Mouse (Mus musculus): ENCODE measurements around the gene Sdr42e1. TPM values are rescaled to one million over a fixed set of nuclear protein-coding genes. Genes with fewer than 3 reads are reported as not detected.

Gene Sdr42e1
- total RNA-seq (2021) = 1 to 10 TPM; 4.8 to 5.2 TPM

GRCm38 (mm10) chr8:117673430-117673830, at the start of gene Sdr42e1:
TSS of gene Sdr42e1 (minus strand) at chr8:117673689.
- intact Hi-C loops (cut with DNase I) = no loop called here
- DNase-seq (ENCODE audit: low spot score in 2 of 2) = peak; percentile 40 to 41

- no peak for DNase-seq (ENCODE audit: low spot score in 2 of 2)
- intact Hi-C loops (cut with DNase I) = no loop called here
Measured at GRCm38 (mm10) chr8:117718152-117718860, 44.8 kb upstream of the Sdr42e1 start.

GRCm38 (mm10) chr8:117715896-117716295, 42.4 kb upstream of the Sdr42e1 start:
- intact Hi-C loops (cut with DNase I) = no loop called here
- no peak for DNase-seq (ENCODE audit: low spot score in 2 of 2)

GRCm38 (mm10) chr8:117714604-117715003, 41.1 kb upstream of the Sdr42e1 start:
- intact Hi-C loops (cut with DNase I) = no loop called here
- DNase-seq (ENCODE audit: low spot score in 2 of 2) = no peak

- no peak for DNase-seq (ENCODE audit: low spot score in 2 of 2)
- intact Hi-C loops (cut with DNase I) = no loop called here
Measured at GRCm38 (mm10) chr8:117712226-117712625, 38.7 kb upstream of the Sdr42e1 start.

GRCm38 (mm10) chr8:117706141-117706540, 32.7 kb upstream of the Sdr42e1 start:
- intact Hi-C loops (cut with DNase I) = no loop called here
- no peak for DNase-seq (ENCODE audit: low spot score in 2 of 2)

- DNase-seq (ENCODE audit: low spot score in 2 of 2) = no peak
- intact Hi-C loops (cut with DNase I) = no loop called here
Measured at GRCm38 (mm10) chr8:117702701-117703100, 29.2 kb upstream of the Sdr42e1 start.

- intact Hi-C loops (cut with DNase I) = no loop called here
- DNase-seq (ENCODE audit: low spot score in 2 of 2) = no peak
Measured at GRCm38 (mm10) chr8:117701859-117702258, 28.4 kb upstream of the Sdr42e1 start, which contains the start of gene Hsd17b2. TSS of gene Hsd17b2 (plus strand) at chr8:117701904.

- no peak for DNase-seq (ENCODE audit: low spot score in 2 of 2)
- intact Hi-C loops (cut with DNase I) = no loop called here
Measured at GRCm38 (mm10) chr8:117701246-117701645, 27.8 kb upstream of the Sdr42e1 start.

GRCm38 (mm10) chr8:117700699-117701098, 27.2 kb upstream of the Sdr42e1 start:
- intact Hi-C loops (cut with DNase I) = no loop called here
- no peak for DNase-seq (ENCODE audit: low spot score in 2 of 2)

- DNase-seq (ENCODE audit: low spot score in 2 of 2) = no peak
- intact Hi-C loops (cut with DNase I) = loop anchor here (10.0 kb wide), 1 partner anchor 168 kb away; no protein-coding TSS in a partner anchor
Measured at GRCm38 (mm10) chr8:117697248-117697647, 23.8 kb upstream of the Sdr42e1 start.

- DNase-seq (ENCODE audit: low spot score in 2 of 2) = no peak
- intact Hi-C loops (cut with DNase I) = loop anchor here (10.0 kb wide), 1 partner anchor 169 kb away; no protein-coding TSS in a partner anchor
Measured at GRCm38 (mm10) chr8:117695636-117696035, 22.1 kb upstream of the Sdr42e1 start.

- intact Hi-C loops (cut with DNase I) = loop anchor here (10.0 kb wide), 1 partner anchor 173 kb away; no protein-coding TSS in a partner anchor
- DNase-seq (ENCODE audit: low spot score in 2 of 2) = no peak
Measured at GRCm38 (mm10) chr8:117692131-117692530, 18.6 kb upstream of the Sdr42e1 start.

GRCm38 (mm10) chr8:117687890-117688289, 14.4 kb upstream of the Sdr42e1 start:
- intact Hi-C loops (cut with DNase I) = no loop called here
- no peak for DNase-seq (ENCODE audit: low spot score in 2 of 2)

- intact Hi-C loops (cut with DNase I) = no loop called here
- DNase-seq (ENCODE audit: low spot score in 2 of 2) = no peak
Measured at GRCm38 (mm10) chr8:117684504-117684903, 11.0 kb upstream of the Sdr42e1 start.

GRCm38 (mm10) chr8:117683925-117684472, 10.5 kb upstream of the Sdr42e1 start:
- intact Hi-C loops (cut with DNase I) = no loop called here
- DNase-seq (ENCODE audit: low spot score in 2 of 2) = no peak

GRCm38 (mm10) chr8:117678650-117679049, 5.2 kb upstream of the Sdr42e1 start:
- intact Hi-C loops (cut with DNase I) = no loop called here
- DNase-seq (ENCODE audit: low spot score in 2 of 2) = no peak

- DNase-seq (ENCODE audit: low spot score in 2 of 2) = no peak
- intact Hi-C loops (cut with DNase I) = no loop called here
Measured at GRCm38 (mm10) chr8:117677011-117677410, 3.5 kb upstream of the Sdr42e1 start.

- intact Hi-C loops (cut with DNase I) = no loop called here
- no peak for DNase-seq (ENCODE audit: low spot score in 2 of 2)
Measured at GRCm38 (mm10) chr8:117676460-117676859, 3.0 kb upstream of the Sdr42e1 start.

GRCm38 (mm10) chr8:117675171-117675570, 1.7 kb upstream of the Sdr42e1 start:
- no peak for DNase-seq (ENCODE audit: low spot score in 2 of 2)
- intact Hi-C loops (cut with DNase I) = no loop called here

GRCm38 (mm10) chr8:117672558-117672957, 931 bp downstream of the Sdr42e1 start:
- no peak for DNase-seq (ENCODE audit: low spot score in 2 of 2)
- intact Hi-C loops (cut with DNase I) = no loop called here

Measured in left cerebral cortex, postnatal 25 days (tissue).